Mouse (Mus musculus) B cell, adult 2 months (primary cell): Measurements from ENCODE around the gene Gm11009.
"Not testable (repeated sequence)": the region's sequence is repeated elsewhere in the genome, so short reads cannot be mapped to it uniquely, and the experiment has no call there.

Experiments
- DNase-seq, 2 experiments: peaks; one replicate each; pipeline ENCODE4 v3.0.0; 2022

The Gm11009 gene

DNA sequence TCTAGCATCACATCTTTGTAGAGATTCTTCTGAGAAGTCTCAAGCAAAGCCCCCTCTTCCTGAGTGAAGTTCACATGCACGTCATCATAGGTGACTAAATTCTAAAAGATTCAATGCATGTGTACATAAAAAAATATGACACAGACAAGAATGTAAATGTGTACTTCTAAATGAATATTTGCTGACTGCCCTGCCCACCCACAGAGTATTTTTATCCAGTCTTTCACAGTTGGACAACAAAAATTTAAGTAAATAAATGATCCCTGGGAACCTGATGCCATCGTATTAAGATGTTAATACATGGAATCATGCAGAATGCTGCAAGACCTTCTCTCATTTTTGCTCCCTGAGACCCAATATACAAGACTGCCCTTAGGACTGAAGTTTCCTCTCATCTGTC is at the start of gene Gm11009:
TSS of gene Gm11009 (minus strand) at position 101 of the 400 bp plus-strand sequence.
- not testable (repeated sequence) for DNase-seq
